Mouse (Mus musculus): ENCODE results near the gene Psmc2. TPM values are rescaled to one million over a fixed set of nuclear protein-coding genes. Genes with fewer than 3 reads are reported as not detected.

Psmc2 gene
- polyA plus RNA-seq (2015; fragmentation: Nextera tagmentation; extraction: Ambion mirVana): 178 and 186 TPM in 2 replicates

DNA sequence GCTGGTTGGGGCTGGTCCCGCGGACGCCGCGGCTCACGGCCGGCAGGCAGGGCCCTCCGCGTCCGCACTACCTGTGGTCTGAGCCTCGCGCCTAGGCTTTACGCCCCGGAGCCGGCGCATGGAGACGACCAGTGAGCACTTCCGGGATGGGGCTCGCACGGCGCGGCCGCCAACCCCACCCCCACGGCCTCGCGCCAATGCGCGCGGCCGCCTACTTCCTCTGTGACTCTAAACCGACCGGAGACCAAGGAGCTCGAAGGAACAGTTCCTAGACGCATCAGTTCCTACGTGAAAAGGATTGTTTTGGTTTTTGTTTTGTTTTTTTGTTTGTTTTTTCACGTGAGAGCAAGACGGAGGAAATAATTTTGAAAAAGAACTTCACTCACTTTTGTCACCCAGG lies at the start of gene Psmc2, which contains the start of gene Dnajc2:
Gene Psmc2, plus strand, starts transcription at position 231 of the 400 bp plus-strand sequence.
Gene Dnajc2, minus strand, starts transcription at position 199 of the 400 bp plus-strand sequence.
- peaks cover 30% of the 10 kb centered on the region for H3K36me3 ChIP-seq
- no peaks in the 10 kb centered on the region for H3K27me3 ChIP-seq
- WGBS: under 1% methylated on average over 37 of the region's 37 CpGs
- H3K4me2 ChIP-seq (replicated peaks): peak within 1 kb of the TSS; percentile 95
- peaks cover 34% of the 10 kb centered on the region for H3K4me1 ChIP-seq
- peak within 1 kb of the TSS; percentile 85 for H3K4me3 ChIP-seq
- H3K9me3 ChIP-seq: no peaks in the 10 kb centered on the region
- H3K9ac ChIP-seq (replicated peaks): peak within 1 kb of the TSS; percentile 88
- ATAC-seq (replicated peaks): peak; percentile 98
- peak within 1 kb of the TSS; percentile 85 for H3K27ac ChIP-seq (replicated peaks)

- Histone ChIP-seq H3K9ac (replicated peaks) (no peak overlapping the region; the same call in 1 of the 2 replicates), H3K27ac (replicated peaks) (no peak overlapping the region), H3K4me2 (replicated peaks) (no peak overlapping the region), H3K36me3 (peaks cover 16% of the 10 kb centered on the region), H3K4me1 (peaks cover 34% of the 10 kb centered on the region), H3K27me3 (no peaks in the 10 kb centered on the region), H3K9me3 (no peaks in the 10 kb centered on the region), H3K4me3 (no peak overlapping the region)
- 32% methylated on average over 10 of the region's 10 CpGs for WGBS
- no peak for ATAC-seq (replicated peaks)
Measured at GRCm38 (mm10) chr5:21735584-21735983, 49.5 kb upstream of the Psmc2 start.

GRCm38 (mm10) chr5:21736046-21736445 lies 49.0 kb upstream of the Psmc2 start:
- no peak overlapping the region for H3K9ac ChIP-seq (replicated peaks)
- H3K4me3 ChIP-seq: no peak overlapping the region
- H3K9me3 ChIP-seq: no peaks in the 10 kb centered on the region
- peaks cover 18% of the 10 kb centered on the region for H3K36me3 ChIP-seq
- no peaks in the 10 kb centered on the region for H3K27me3 ChIP-seq
- H3K27ac ChIP-seq (replicated peaks): no peak overlapping the region
- no peak overlapping the region for H3K4me2 ChIP-seq (replicated peaks)
- 89% methylated on average over 11 of the region's 11 CpGs for WGBS
- peaks cover 34% of the 10 kb centered on the region for H3K4me1 ChIP-seq
- no peak for ATAC-seq (replicated peaks)

- Histone ChIP-seq H3K36me3 (peaks cover 28% of the 10 kb centered on the region), H3K4me1 (peaks cover 33% of the 10 kb centered on the region), H3K9me3 (no peaks in the 10 kb centered on the region), H3K9ac (replicated peaks) (peak within 1 kb of the TSS; percentile 83), H3K27me3 (no peaks in the 10 kb centered on the region), H3K27ac (replicated peaks) (peak within 1 kb of the TSS; percentile 82), H3K4me3 (peak within 1 kb of the TSS; percentile 83), H3K4me2 (replicated peaks) (peak within 1 kb of the TSS; percentile 85)
- WGBS: under 1% methylated on average over 42 of the region's 42 CpGs
- ATAC-seq (replicated peaks): peak; percentile 74
Measured at GRCm38 (mm10) chr5:21736956-21737585, 48.0 kb upstream of the Psmc2 start, which contains the start of gene Pmpcb. Gene Pmpcb (plus strand): TSS chr5:21737141.

- no peak for ATAC-seq (replicated peaks)
- H3K9me3 ChIP-seq: no peaks in the 10 kb centered on the region
- H3K27me3 ChIP-seq: no peaks in the 10 kb centered on the region
- 29% methylated on average over 10 of the region's 10 CpGs for WGBS
- peaks cover 34% of the 10 kb centered on the region for H3K36me3 ChIP-seq
- peak overlapping the region; percentile 85 for H3K4me2 ChIP-seq (replicated peaks)
- H3K4me3 ChIP-seq: peak overlapping the region; percentile 83
- peak overlapping the region; percentile 83 for H3K9ac ChIP-seq (replicated peaks)
- no peak overlapping the region for H3K27ac ChIP-seq (replicated peaks)
- peaks cover 27% of the 10 kb centered on the region for H3K4me1 ChIP-seq
Measured at GRCm38 (mm10) chr5:21737620-21738019, 47.5 kb upstream of the Psmc2 start.

DNA sequence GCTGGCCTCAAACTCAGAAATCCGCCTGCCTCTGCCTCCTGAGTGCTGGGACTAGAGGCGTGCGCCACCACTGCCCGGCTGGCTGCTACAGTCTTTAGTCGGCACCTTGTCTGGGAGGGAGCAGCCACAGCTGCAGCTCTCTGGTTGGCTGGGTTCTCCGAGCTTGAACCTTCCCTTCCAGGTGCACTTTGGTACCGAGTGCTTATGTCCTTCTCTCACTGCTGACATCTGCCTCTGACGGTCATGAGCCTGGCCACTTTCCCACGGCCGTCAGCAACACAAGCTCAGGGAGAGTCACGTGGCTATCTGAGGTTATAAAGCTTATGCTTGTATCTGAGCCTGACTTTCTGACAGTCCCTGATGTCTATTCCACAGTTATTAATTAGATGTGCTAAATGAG lies 46.0 kb upstream of the Psmc2 start:
- Histone ChIP-seq H3K36me3 (peaks cover 49% of the 10 kb centered on the region), H3K4me1 (peaks cover 13% of the 10 kb centered on the region), H3K9me3 (no peaks in the 10 kb centered on the region), H3K9ac (replicated peaks) (no peak overlapping the region), H3K27ac (replicated peaks) (no peak overlapping the region), H3K27me3 (no peaks in the 10 kb centered on the region), H3K4me2 (replicated peaks) (no peak overlapping the region), H3K4me3 (no peak overlapping the region)
- ATAC-seq (replicated peaks): no peak
- 93% methylated on average over 11 of the region's 11 CpGs for WGBS

DNA sequence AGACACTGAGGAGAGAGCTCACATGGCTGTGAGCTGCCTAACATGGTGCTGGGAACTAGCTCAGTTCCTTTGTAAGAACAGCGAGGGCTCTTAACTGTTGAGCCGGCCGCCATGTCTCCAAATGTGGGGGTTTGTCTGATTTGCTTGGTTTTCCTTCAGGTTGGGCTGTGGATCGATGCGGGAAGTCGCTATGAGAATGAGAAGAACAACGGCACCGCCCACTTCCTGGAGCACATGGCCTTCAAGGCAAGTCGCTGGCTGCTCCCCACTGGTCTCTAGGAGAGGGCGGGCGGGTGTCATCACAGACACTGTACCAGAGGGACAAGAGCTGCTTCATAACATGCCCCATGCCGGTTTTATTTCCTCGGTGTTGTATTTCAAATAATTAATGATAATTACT lies 45.2 kb upstream of the Psmc2 start:
- H3K36me3 ChIP-seq: peaks cover 56% of the 10 kb centered on the region

DNA sequence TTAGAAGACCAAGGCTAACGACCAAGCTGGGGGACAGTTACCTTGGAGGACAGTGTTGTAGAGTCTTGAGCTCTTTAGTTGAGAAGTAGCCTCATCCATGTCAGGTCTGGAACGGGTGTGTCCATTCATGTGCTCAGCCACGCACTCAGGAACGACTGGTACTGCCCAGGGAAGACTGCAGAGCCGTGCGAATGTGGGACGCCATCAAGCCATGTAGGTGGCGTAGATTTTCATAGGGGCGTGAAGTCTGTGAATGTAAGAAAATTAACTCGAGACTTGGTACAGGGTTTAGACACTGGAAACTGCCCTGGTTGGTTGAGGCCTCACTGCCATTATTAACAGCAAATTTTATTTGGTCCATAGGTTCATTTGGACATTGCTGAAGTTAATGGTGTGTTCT lies 41.5 kb upstream of the Psmc2 start:
- Histone ChIP-seq H3K4me1 (peaks cover 1% of the 10 kb centered on the region), H3K4me2 (replicated peaks) (no peak overlapping the region), H3K9me3 (no peaks in the 10 kb centered on the region), H3K9ac (replicated peaks) (no peak overlapping the region), H3K4me3 (no peak overlapping the region), H3K36me3 (peaks cover 94% of the 10 kb centered on the region), H3K27ac (replicated peaks) (no peak overlapping the region), H3K27me3 (no peaks in the 10 kb centered on the region)
- ATAC-seq (replicated peaks): no peak
- WGBS: 94% methylated on average over 10 of the region's 10 CpGs

More for the DNA sequence above, 45.2 kb upstream of the Psmc2 start:
- Histone ChIP-seq H3K4me1 (peaks cover 12% of the 10 kb centered on the region), H3K27ac (replicated peaks) (no peak overlapping the region), H3K27me3 (no peaks in the 10 kb centered on the region), H3K4me2 (replicated peaks) (no peak overlapping the region), H3K9me3 (no peaks in the 10 kb centered on the region), H3K9ac (replicated peaks) (no peak overlapping the region), H3K4me3 (no peak overlapping the region)
- 88% methylated on average over 13 of the region's 13 CpGs for WGBS
- ATAC-seq (replicated peaks): no peak

- Histone ChIP-seq H3K27me3 (no peaks in the 10 kb centered on the region), H3K4me1 (no peaks in the 10 kb centered on the region), H3K9me3 (no peaks in the 10 kb centered on the region), H3K4me3 (no peak overlapping the region), H3K4me2 (replicated peaks) (no peak overlapping the region), H3K36me3 (peaks cover 96% of the 10 kb centered on the region), H3K9ac (replicated peaks) (no peak overlapping the region), H3K27ac (replicated peaks) (no peak overlapping the region)
- ATAC-seq (replicated peaks): no peak
Measured at GRCm38 (mm10) chr5:21744651-21745050, 40.4 kb upstream of the Psmc2 start.

DNA sequence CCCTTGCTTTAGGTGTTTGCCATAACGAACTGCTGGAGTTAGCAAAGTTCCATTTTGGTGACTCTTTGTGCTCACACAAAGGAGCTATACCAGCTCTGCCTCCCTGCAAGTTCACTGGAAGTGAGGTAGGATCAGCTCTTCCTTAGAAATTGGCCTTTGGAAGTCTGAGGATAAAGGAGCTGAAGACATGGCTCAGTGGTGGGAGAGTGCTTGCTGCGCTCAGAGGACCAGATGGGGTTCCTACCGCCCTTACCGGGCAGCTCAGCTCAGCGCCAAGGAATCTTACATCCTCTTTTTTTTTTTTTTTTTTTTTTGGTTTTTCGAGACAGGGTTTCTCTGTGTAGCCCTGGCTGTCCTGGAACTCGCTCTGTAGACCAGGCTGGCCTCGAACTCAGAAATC lies 39.1 kb upstream of the Psmc2 start:
- no peak for ATAC-seq (replicated peaks)
- no peaks in the 10 kb centered on the region for H3K27me3 ChIP-seq
- H3K4me3 ChIP-seq: no peak overlapping the region
- no peak overlapping the region for H3K27ac ChIP-seq (replicated peaks)
- no peak overlapping the region for H3K9ac ChIP-seq (replicated peaks)
- H3K4me1 ChIP-seq: no peaks in the 10 kb centered on the region
- 94% methylated on average over 7 of the region's 8 CpGs for WGBS
- no peak overlapping the region for H3K4me2 ChIP-seq (replicated peaks)
- H3K36me3 ChIP-seq: peaks cover 97% of the 10 kb centered on the region
- no peaks in the 10 kb centered on the region for H3K9me3 ChIP-seq

GRCm38 (mm10) chr5:21768506-21768905 lies 16.6 kb upstream of the Psmc2 start:
- no peak for ATAC-seq (replicated peaks)

DNA sequence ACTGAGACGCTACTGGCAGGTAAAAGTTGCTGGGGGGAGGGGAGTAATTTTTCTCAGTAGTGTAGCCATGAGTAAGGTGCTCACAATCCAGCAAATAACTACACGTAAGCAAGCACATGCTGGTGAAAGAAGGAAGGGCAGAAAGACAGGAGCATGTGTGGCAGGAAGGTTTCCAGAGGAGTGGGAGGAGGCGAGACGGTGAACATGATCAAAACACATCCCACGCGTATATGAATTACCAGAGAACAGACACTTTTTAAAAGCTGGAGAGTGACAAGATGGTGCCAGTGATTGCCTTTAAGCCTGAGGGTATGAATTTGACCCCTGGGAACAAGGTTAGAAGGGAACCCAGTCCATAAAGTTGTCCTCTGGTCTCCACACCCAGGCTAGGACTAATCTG lies 15.2 kb upstream of the Psmc2 start:
- Histone ChIP-seq H3K4me3 (no peak overlapping the region), H3K27me3 (no peaks in the 10 kb centered on the region), H3K4me2 (replicated peaks) (no peak overlapping the region), H3K4me1 (no peaks in the 10 kb centered on the region), H3K9me3 (no peaks in the 10 kb centered on the region), H3K36me3 (peaks cover 60% of the 10 kb centered on the region), H3K27ac (replicated peaks) (no peak overlapping the region), H3K9ac (replicated peaks) (no peak overlapping the region)
- no peak for ATAC-seq (replicated peaks)
- 93% methylated on average over 6 of the region's 6 CpGs for WGBS

More at GRCm38 (mm10) chr5:21768506-21768905, 16.6 kb upstream of the Psmc2 start:
- Histone ChIP-seq H3K4me2 (replicated peaks) (no peak overlapping the region), H3K27me3 (no peaks in the 10 kb centered on the region), H3K9ac (replicated peaks) (no peak overlapping the region), H3K9me3 (no peaks in the 10 kb centered on the region), H3K27ac (replicated peaks) (no peak overlapping the region), H3K4me3 (no peak overlapping the region), H3K36me3 (peaks cover 60% of the 10 kb centered on the region), H3K4me1 (no peaks in the 10 kb centered on the region)
- 91% methylated on average over 4 of the region's 4 CpGs for WGBS

DNA sequence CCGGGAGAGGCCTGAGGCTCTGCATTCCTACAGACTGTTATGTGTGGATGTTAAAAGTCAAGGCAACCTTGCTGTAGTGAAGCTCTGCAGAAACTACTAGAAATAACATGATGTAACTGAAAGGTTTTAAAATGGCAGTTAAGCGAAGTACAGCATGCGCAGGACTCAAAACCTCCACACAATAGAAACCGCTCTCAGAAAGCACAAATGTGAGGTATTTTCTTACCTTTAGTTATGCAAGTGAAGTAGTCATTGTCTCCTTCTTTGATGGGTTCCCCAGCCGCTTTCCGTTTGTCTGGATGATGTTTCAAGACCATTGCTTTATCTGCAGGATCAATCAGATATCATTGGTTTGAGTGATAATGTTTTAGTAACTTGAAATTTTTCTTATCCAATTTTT lies 8.6 kb upstream of the Psmc2 start:
- Histone ChIP-seq H3K27me3 (no peaks in the 10 kb centered on the region), H3K4me2 (replicated peaks) (no peak overlapping the region), H3K9me3 (no peaks in the 10 kb centered on the region), H3K4me1 (no peaks in the 10 kb centered on the region), H3K36me3 (peaks cover 66% of the 10 kb centered on the region), H3K4me3 (no peak overlapping the region), H3K9ac (replicated peaks) (no peak overlapping the region), H3K27ac (replicated peaks) (no peak overlapping the region)
- ATAC-seq (replicated peaks): no peak
- 96% methylated on average over 6 of the region's 6 CpGs for WGBS
